Mouse (Mus musculus) lung, postnatal 14 days (tissue): Measurements from ENCODE around the gene Wnt3a.

ENCODE experiments used
- DNase-seq: peaks from one replicate; pipeline ENCODE4 v3.0.0; 2021

Gene Wnt3a

DNA sequence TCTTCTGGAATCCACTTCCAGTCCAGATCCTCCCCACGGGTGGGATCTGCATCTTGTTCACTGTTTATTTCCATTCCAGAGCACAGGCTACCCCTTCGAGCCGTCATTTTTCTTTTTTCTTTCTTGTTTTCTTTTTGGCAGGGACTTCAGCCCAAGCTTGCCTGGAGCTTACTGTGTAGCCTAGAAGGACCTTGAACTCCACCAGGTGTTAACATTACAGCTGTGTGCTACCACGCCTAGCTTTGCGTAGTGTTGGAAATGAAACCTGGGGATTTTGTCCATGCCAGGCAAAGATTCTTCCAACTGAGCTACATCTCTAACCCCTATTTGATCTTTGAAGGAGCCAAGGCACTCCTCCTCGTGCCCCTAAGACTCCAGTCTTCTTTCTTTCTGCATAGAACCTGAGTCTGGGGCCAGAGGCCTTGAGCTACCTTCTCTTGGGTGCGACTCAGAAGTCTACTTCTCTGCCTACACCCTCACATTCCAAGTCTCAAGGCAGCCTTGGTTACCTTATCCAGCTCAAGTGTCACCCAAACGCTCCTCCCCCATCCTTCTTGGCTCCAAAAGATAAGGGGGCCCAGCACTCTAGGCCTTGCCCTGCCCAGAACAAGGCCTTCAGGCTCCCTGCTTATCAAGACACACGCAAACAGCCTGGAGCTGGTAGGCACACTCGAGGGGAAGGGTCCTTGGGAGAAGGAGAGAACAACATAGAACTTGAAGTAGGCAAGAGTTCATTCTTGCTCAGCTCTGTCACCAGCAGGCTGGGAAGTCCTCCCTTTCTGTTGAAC lies 29.7 kb downstream of the Wnt3a start:
- DNase-seq, result peak; percentile 43

DNA sequence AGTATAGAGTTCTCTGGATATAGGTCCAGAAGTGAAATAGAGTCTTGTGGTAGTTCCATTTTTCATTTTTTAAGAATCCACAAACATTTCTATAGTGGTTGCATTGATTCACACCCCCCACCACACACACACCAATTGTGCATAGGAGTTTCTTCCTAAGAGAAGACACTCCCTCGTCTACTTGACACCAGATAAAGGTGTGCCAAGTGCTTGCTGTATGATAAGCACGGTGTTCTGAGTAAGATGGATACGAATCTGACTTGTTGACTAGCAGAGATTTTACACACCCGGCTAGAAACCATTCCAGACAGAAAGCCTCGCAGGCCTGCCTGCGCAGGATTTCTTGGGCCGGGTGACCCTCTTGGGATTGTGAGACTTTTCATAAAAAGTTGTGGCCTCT lies 30.9 kb downstream of the Wnt3a start:
- DNase-seq, result no peak

DNA sequence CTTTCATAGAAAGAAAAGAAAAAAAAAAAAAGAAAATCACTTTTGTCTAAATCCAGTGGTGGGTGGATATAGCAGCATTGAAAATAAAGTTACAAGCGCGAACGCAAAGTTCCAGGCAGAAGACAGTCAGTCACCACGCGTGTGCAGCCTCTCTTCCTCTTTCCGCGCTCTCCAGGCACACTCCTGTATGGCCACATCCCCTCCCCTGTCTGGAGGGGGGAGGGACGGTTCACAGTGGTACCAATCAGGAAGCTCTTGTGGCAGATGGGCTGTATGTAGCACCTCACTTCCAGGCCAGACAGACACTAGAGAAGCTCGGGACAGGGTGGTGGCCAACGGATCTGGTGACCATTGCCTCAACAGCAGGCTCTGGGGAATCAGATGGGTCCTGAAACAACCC lies 42.5 kb downstream of the Wnt3a start:
- no peak for DNase-seq

DNA sequence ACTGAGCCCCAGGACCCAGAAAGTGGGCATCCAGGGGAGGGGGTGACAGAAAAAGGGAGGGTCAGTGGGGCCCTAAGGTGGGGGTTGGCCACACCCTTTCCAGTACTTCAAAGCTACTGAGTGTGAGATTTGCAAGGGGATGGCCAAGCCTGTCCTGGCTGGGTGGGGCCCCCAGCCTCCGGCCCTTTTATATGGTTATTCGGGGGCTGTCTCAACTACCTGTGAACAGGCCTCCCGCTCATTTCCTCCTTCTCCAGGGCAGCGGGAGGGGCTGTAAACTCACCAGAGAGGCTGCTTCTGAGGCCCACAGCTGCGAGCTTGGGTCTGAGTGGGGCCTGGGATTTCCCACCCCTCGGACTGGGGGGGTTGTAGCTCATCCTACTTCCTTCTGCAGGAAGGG lies 46.7 kb downstream of the Wnt3a start:
- no peak for DNase-seq

DNA sequence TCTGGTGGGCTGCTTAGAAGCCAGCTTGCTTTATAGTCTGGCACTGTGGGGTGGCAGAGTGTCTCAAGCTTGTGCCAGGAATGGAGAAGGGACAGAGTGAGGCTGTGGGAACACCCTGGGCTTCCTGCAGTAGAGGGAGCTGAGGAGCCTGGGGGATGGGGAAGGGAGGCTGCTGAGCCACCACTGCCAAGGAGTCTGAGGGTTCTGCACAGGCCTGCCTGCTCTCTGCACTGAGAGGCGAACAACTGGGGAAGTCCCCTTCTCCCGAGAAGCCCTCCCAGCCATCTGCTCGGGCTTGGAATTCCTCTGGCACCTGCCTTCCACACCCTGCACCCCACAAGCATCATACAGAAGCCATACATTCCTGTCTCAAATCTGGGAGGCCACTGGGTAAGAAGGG lies 48.7 kb downstream of the Wnt3a start:
- no peak for DNase-seq

DNA sequence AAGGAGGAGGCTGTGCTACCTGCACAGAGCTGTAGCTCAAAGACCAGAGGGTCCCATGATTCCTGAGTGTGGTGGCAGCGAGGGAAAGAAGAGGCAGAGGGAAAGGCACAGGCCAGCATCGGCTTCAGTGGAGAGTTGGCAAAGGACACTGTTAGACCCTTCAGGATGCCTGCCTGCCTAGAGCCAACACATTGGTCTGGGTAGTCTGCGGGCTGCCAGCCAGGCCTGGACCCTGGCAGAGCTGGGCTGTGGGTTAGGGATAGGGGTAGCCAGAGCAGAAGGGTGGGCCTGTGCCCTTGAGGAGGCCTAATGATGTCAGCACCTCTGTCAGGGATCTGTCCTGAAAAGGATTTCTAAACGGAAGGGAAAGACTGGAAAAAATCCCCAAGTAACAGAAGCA lies 50.8 kb downstream of the Wnt3a start:
- no peak for DNase-seq

DNA sequence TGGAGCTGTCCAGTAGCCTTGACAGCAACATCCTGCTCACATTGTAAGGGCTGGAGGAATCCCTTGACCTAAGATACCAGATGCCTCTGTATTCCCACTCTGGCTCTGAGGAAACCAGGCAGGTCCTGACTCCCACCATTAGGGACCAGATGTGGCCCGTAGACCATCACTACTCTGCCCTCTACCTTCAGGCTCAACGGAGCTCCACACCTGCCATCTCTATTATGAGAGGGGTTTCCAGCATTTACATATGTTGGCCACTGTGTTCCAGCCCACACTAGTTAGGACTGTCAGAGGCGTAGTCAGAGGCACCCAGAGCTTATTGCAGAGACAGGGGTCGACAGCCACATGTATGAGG lies 51.1 kb downstream of the Wnt3a start:
- DNase-seq, result no peak

DNA sequence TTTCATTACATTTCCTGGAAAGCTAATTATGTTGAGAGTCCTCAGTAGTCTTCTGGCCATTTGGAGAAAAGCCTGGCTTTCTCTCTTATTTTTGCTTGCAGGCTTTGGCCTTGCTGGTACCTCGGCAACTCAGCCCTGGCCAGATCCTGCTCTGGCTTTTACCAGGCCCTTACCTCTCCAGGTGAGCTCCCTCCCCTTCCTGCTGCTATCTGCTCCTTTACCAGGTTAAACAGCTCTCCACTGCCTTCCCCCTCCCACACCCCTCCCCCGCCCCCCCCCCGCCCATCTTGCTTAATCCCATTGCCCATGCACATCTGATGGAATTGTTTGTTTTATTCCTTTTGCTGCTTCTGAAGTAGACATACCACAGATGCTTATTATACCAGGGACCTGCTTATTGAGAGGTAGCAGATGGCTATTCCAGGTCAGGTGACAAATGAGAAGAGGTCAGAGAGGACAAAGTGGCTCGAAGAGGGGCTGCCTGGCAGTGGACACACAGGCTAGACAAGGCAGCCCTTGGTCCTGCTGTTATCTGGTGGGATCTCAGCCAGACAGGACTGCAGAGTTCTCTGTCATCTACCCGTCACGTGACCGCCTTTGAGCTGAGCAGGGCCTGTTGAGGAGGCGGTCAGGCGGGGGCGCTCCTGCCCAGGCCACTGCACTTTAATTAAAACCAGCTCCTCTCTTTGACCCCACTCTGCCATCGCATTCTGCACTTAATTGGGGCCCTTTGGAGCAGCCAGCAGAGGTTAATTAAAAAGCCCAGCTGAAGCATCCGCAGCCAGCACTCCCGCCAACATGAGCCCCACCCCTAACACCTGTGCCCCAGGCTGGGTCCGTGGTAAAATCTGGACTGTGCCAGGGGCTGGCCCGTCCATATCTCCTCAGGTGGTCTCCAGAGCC lies 51.8 kb downstream of the Wnt3a start:
- DNase-seq, result peak; percentile 85

DNA sequence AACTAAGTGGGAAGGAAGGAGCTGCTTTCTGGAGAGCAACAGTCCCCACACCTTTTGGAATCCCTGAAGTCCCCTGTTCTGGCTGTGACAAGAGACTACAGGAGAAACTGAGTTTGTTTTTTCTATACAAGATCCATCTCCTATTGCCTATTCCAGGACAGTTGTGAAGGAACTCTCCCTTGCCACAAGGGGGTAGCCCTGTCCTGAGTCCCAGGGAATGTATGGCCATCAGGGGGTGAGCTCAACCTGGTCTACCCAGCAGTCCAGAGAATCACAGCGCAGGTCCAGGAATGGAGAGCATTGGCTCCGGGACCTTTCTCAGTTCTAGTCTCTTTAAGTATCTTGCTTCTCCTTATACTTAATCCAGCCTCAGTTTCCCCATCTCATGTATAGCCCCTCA lies 57.8 kb downstream of the Wnt3a start:
- DNase-seq, result no peak

DNA sequence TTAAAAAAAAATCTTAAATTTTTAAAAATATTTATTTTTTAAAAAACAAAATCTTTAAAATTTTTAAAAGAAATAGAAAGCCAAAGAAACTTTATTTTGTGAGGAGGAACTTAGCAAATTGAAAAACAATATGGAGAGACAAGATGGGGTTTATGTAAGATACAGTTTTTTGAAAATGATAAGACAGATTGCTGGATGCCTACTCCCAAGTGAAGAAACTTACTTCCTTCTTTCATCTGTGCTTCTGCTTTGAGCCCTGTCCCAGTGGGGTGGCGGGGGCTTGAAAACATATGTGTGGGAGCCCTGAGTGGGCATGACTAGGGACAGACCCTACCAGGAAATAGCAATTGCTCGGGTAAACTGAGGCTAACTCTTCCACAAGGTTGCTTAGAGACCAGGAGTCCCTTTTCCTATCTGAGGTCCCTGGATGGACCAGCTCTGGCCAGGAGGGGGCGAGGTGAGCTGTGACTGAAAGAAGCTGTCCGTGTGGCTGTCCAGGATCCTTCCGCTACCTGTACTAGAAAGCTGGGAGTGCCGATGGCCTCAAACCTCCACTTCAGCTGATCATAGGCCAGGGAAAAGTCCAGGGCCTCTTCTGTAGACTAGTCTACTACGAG lies 60.3 kb downstream of the Wnt3a start:
- peak; percentile 79 for DNase-seq

DNA sequence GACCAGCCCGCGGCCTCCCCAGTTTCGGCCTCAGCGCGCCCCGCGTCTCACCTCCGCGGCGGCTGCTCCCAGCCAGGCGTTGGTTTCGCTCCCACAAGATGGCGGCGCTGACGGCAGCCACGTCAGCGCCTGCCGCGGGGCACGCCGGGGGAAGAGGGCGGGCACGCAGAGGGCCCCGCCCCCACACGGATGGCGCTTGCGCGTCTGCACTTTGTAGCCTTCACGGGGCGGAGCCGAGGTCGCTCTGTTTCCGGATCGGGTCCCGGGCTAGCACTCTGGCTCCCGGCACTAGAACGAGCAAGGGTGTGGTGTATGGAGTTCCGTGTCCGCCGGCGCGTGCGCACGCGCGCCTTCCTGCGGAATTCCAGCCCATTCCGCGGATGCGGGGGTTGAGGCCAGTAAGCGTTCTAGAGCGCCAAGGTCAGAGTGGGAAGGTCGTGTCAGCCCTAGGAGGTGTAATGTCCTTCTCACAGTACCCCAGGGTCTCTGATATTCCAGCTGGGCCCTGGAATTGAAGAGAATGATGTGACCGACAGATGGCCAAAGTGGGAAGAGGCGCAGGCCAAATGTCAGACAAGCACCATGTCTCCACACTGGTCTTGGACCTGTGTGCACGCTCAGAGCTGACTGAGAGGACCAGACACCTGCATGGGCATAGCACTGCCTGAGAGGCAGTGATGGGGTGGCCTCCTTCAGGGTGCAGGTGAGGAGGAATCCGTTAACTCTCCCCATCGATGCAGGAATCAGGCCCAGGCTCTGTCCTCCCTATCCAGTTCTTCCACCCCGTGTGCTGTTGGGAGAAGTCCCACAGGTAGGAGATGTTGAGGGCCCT lies 62.2 kb downstream of the Wnt3a start, which contains the start of gene Arf1:
Gene Arf1 (minus strand): TSS at position 149 of the 832 bp plus-strand sequence.
- DNase-seq, result peak; percentile 97

DNA sequence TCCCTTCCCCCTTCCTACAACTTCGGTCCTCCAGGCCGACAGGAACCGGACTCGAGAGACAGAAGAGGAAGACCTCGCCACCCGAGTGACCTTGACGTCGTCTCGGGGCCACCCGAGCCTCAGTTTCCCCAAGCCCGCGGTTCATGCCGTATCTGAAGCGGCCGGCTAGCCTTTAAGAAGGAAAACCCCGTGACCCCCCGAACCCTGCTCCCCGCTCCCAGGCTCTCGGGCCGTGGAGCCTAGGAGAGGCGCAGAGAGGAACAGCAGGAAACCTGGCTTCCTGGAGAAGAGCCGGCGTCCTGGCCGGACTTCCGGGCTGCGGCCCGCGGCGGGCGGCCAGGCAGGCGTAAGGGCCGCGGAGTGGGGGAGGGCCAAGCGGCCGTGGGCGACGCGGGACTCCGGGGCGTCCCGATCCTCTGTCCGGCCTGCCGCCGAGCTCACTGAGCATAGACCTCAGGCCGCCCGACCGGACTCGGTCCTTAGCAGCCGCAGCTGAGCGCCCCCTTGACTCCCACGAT lies 62.9 kb downstream of the Wnt3a start:
- DNase-seq, result no peak

DNA sequence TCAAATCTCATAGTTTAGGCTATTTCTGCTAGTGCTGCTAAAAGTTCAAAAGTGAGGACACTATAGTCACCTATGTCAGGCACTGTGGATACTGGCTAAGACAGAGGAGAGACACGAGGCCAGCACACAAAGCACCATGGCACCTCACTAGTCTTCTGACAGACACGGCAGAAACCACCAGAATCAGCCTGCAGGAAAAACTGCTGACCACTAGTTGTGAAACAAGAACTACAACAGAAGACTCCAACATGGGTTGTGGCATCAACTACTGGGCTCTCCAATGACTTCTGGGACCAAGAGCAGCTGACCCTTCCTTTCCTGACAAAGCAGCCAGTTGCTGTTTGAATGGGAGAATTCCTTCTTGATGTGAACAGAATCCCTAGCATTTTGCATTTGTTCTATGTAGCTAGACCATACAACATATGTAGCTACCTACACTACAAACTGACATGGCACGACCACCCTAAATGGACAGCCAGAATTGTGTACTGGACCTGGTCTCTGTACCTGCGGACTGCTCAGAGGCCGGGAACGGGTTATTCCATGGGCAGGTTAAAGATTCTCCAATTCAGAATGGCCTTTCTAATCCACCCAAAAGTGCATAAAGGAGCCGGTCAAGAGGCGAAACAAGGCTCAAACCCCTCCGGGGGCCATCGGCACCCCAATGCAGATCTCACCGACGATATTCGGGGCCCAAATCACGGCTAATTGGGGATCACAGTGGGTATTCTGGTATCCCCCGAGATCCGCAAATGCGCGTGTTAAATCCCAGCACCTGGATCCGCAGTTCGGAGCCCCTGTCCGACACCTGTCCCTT lies 63.6 kb downstream of the Wnt3a start:
- DNase-seq, result no peak

DNA sequence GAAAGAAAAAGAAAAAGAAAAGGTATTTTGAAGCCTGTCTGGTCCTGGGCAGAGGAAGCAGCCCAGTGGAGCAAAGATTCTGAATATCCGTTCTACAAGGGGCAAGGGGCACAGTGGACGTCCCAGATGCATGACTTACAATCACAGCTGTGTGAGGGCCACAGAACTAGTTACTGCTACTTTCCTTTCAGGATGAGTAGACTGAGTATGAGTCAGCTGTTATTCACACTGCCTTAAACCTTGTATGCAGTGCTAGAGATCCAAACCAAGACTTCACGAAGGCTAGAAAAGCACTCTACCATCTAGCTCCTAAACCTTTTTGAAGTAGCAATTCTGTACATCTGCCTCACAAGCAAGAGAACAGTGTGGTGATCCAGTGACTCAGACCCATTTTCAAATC lies 64.3 kb downstream of the Wnt3a start:
- no peak for DNase-seq

DNA sequence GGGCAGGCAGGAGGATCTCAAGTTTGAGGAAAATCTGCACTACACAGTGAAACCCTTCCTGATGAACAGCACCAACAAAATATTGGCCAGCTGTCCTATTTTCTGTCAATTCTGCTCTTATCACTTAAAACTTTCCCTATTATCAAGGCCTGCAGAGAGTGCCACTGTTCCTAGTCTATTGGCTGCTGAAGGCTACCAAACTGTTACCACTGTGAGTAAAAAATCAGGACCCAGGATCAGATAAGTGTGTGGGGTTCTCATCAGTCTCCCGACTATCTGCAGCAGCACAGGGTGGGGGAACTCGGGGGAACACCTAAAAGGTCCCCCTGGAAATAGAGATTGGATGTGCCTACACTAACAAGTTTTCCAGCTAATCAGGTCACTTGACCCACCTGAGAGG lies 65.4 kb downstream of the Wnt3a start:
- DNase-seq, result no peak

DNA sequence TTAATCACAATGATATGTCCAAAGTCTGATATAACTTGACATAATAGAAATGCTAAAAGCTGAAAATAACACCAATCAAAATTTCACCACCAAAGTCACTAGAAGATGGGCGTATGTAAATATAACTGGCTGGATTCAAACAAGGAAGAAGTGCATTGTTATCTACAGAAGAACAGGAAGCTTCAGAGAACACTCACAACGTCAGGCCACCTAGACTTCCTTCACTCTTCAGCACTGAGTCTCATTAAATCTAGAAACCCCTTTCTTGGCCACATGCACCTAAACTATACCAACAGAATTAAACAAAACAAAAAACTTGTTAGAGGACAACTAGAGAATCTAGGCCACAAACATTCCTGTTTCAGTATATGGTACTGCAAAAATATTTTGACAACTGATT lies 66.1 kb downstream of the Wnt3a start:
- DNase-seq, result no peak

DNA sequence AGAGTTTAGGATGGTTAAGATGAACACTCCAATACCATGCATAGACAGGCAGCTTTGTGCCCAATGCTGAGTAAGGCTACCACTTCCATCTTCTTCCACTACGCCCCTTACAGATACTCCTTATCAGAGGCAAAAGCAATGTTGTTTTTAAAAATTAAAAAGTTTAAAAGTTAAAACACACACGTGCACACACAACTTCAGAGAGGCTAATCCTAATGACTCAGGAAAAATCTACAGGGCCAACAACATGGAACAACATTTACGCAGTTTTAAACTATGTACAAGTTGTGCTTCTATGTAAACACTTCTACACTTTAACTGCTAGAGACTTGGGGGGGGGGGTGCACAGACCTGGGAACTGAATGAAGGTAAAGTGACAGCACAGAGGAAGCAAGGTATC lies 66.5 kb downstream of the Wnt3a start:
- no peak for DNase-seq

DNA sequence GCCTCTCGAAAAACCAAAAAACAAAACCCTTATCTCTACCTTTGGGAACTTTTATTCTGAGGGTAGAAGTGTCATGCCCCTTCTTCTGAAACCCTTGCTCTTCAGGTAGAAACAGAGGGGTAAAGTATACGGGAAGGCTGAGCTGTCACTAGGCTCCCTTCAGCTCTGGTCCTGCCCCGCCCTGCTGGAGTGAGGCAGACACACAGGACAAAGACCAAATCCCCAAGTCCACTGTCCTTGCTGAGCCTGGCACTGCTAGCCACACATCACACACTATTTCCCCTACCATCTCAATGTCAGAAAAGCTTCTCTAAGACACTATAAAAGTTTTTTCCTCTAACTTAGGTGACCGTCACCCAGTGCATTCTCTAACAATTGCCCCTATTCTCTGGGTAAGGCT lies 68.2 kb downstream of the Wnt3a start:
- no peak for DNase-seq

DNA sequence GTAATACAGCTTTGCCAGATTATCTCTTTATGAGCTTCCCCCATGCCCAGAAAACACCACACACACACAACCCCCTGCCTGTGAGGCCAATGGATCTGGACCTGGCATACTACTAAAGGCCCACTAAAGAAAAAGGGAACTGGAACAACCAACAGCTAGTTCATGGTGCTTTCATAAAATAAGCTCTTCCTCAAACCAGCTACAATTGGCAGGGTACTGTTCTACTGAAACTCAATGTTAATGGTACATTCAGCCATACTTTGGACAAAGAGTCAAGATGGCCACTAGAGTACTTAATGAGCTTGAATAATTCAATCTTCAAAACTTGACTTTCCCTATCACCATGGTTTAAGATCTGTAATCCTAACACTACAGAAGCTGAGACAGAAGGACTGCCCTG lies 68.9 kb downstream of the Wnt3a start:
- no peak for DNase-seq

DNA sequence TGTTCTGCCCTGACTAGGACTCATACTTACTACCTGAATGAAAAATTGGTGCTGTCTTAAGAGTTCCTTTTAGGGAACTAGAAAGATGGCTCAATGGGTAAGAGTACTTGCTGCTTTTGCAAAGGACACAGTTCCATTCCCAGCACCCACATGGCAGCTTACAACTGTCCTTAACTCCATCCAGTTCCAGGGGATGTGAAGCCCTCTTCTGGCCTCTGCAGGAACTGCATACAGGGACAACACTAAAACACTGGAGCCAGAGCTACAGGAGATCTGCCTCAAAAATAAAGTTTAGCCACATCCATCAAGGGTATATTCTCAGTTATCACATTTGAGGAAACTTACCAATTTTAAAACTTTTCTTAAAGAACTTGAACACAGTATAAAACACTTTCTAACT lies 71.5 kb downstream of the Wnt3a start:
- peak; percentile 53 for DNase-seq

DNA sequence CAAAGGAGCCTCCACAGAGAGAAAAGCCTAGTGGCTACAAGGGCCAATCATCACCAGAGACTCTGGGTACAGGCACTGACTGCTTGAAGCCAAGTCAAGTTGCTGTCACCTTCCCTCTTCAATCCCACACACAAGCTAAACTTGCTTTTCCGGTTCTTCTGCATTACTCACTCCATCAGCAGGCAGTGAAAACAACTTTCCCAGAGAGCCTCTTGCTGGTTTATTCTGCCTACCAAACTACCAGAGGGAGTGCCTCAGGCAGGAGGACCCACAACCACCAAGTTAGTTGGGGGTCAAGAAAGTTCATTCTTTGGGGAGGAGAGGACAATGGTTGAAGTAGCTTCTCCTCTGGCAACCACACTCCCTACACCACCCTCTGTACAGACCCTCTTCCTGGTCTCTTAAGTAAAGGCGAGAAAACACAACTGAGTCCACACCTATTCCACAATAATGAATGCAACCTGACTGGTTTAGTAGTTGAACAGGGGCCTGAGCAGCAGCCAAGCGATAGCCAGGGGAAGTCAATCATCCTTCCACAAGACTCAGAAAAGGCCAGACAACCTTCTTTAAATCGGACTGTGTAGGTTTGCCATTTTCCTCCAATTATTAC lies 72.1 kb downstream of the Wnt3a start:
- DNase-seq, result peak; percentile 36
